7 mouse cellular contexts compared by ENCODE assay signal in genomic region chr13:102865971-102866724, GRCm38 (mm10).
DNase-seq lines count a peak whose midpoint lies in the region; ATAC-seq and TF ChIP-seq lines count a peak whose summit lies in the region.

No protein-coding gene starts in this region.

- H3K9ac ChIP-seq in neural tube, embryonic 13.5 days = no peak overlapping the region
- no peak overlapping the region for H3K9ac ChIP-seq in forebrain, embryonic 14.5 days (ENCODE audit: low read length)
- H3K9ac ChIP-seq in liver, postnatal 0 days (replicated peaks) = no peak overlapping the region

- no peak for TF ChIP-seq CTCF in liver, postnatal 0 days (IDR thresholded peaks at IDR 0.05; ENCODE audit: low read depth)

- H3K36me3 ChIP-seq in neural tube, embryonic 13.5 days = no peaks in the 10 kb centered on the region
- H3K36me3 ChIP-seq in forebrain, embryonic 14.5 days (ENCODE audit: control insufficient read depth, insufficient read depth, low read length) = no peaks in the 10 kb centered on the region
- H3K36me3 ChIP-seq in liver, postnatal 0 days (replicated peaks; ENCODE audit: insufficient read depth, low read length) = no peaks in the 10 kb centered on the region

- WGBS in neural tube, embryonic 13.5 days = 41% methylated on average over 11 of the region's 11 CpGs
- 17% methylated on average over 11 of the region's 11 CpGs for WGBS in forebrain, embryonic 14.5 days
- WGBS in liver, postnatal 0 days (ENCODE audit: insufficient replicate concordance) = 46% methylated on average over 11 of the region's 11 CpGs

- H3K4me1 ChIP-seq in neural tube, embryonic 13.5 days (replicated peaks) = peaks cover 13% of the 10 kb centered on the region
- peaks cover 12% of the 10 kb centered on the region for H3K4me1 ChIP-seq in forebrain, embryonic 14.5 days (ENCODE audit: control insufficient read depth, insufficient read depth, low read length)
- H3K4me1 ChIP-seq in liver, postnatal 0 days (ENCODE audit: insufficient read depth) = peaks cover 9% of the 10 kb centered on the region

- 0 out of 2 replicates have a peak overlapping the region, but pooled peaks have one; percentile 56 for H3K27ac ChIP-seq in neural tube, embryonic 13.5 days (replicated peaks)
- no peak overlapping the region; the same call in 1 of the 2 replicates for H3K27ac ChIP-seq in forebrain, embryonic 14.5 days (ENCODE audit: low read depth, low read length)
- 0 out of 2 replicates have a peak overlapping the region, but pooled peaks have one; percentile 34 for H3K27ac ChIP-seq in liver, postnatal 0 days (ENCODE audit: low read depth)

- no peak overlapping the region for H3K4me2 ChIP-seq in neural tube, embryonic 13.5 days
- H3K4me2 ChIP-seq in forebrain, embryonic 14.5 days (ENCODE audit: low read length) = no peak overlapping the region
- no peak overlapping the region for H3K4me2 ChIP-seq in liver, postnatal 0 days (ENCODE audit: low read depth, low read length)

- no peak for DNase-seq in neural tube, embryonic 10.5 days (ENCODE audit: extremely low spot score, low spot score)
- peak; percentile 91 for DNase-seq in forebrain, embryonic 14.5 days (ENCODE audit: low spot score)
- DNase-seq in heart, postnatal 4 days = peak; percentile 74
- DNase-seq in liver, postnatal 0 days = no peak
- DNase-seq in thymus, postnatal 25 days = no peak

- H3K9me3 ChIP-seq in neural tube, embryonic 13.5 days = peaks cover 14% of the 10 kb centered on the region
- H3K9me3 ChIP-seq in forebrain, embryonic 14.5 days (replicated peaks; ENCODE audit: control insufficient read depth, low read length) = peaks cover 4% of the 10 kb centered on the region; the same call in 1 of the 2 replicates
- 0 out of 2 replicates have a peak, but pooled peaks cover 4% of the 10 kb centered on the region for H3K9me3 ChIP-seq in liver, postnatal 0 days (ENCODE audit: low read length)

- H3K4me3 ChIP-seq in neural tube, embryonic 13.5 days = no peak overlapping the region
- H3K4me3 ChIP-seq in forebrain, embryonic 14.5 days (ENCODE audit: low read depth, low read length) = no peak overlapping the region
- no peak overlapping the region for H3K4me3 ChIP-seq in liver, postnatal 0 days (ENCODE audit: low read depth, low read length)

- peak; percentile 23; the same call in 1 of the 2 replicates for ATAC-seq in neural tube, embryonic 13.5 days (ENCODE audit: low read depth)
- ATAC-seq in forebrain, embryonic 14.5 days = peak; percentile 86
- no peak for ATAC-seq in liver, postnatal 0 days
- no peak for ATAC-seq in cerebellum, adult (ENCODE audit: insufficient number of reproducible peaks, low FRiP score, low TSS enrichment)

- no peaks in the 10 kb centered on the region for H3K27me3 ChIP-seq in neural tube, embryonic 13.5 days
- no peaks in the 10 kb centered on the region for H3K27me3 ChIP-seq in forebrain, embryonic 14.5 days (replicated peaks; ENCODE audit: control insufficient read depth, insufficient read depth, low read length)
- no peaks in the 10 kb centered on the region for H3K27me3 ChIP-seq in liver, postnatal 0 days (ENCODE audit: insufficient read depth, low read length)

- TF ChIP-seq EP300 in liver, postnatal 0 days (IDR thresholded peaks at IDR 0.05; ENCODE audit: low read depth) = no peak

Comparison
In these comparisons a context has a peak if more than half of its experiments do, and no peak if none do; other contexts are left out.
1. ATAC-seq: peak in neural tube, embryonic 13.5 days (single experiment) and forebrain, embryonic 14.5 days (single experiment); none in liver, postnatal 0 days (single experiment) and cerebellum, adult (single experiment).
2. DNase-seq: peak in forebrain, embryonic 14.5 days (single experiment) and heart, postnatal 4 days (single experiment); none in neural tube, embryonic 10.5 days (single experiment), liver, postnatal 0 days (single experiment) and thymus, postnatal 25 days (single experiment).